Mouse (Mus musculus) hindbrain, embryonic 10.5 days (tissue): ENCODE results near the gene Gm1979. TPM values are rescaled to one million over a fixed set of nuclear protein-coding genes. Genes with fewer than 3 reads are reported as not detected.
A peak's percentile ranks its signal among the peaks of the same experiment; 100 is the strongest.
"Not testable (repeated sequence)": the region's sequence is repeated elsewhere in the genome, so short reads cannot be mapped to it uniquely, and the experiment has no call there.

Experiments used
- DNase-seq: peaks from one replicate; pipeline ENCODE4 v3.0.0-alpha.2; 2017; ENCODE audit warnings: low spot score
- H3K27ac ChIP-seq: fragments of 300-500 bp; sonication (generic); 2 replicates; pipeline ENCODE4 v1.5.1; 2016; ENCODE audit warnings: mild to moderate bottlenecking, moderate library complexity
- H3K27me3 ChIP-seq: fragments of 300-500 bp; sonication (generic); 2 replicates; pipeline ENCODE4 v1.6.1; 2016; ENCODE audit warnings: mild to moderate bottlenecking; ENCODE audit not compliant: poor library complexity, insufficient read depth, severe bottlenecking
- H3K36me3 ChIP-seq: fragments of 300-500 bp; sonication (generic); 2 replicates; pipeline ENCODE4 v1.6.1; 2016; ENCODE audit warnings: mild to moderate bottlenecking, moderate library complexity
- H3K4me1 ChIP-seq: fragments of 300-500 bp; sonication (generic); replicated peaks from 2 replicates; pipeline ENCODE4 v1.6.1; 2016; ENCODE audit warnings: mild to moderate bottlenecking
- H3K4me3 ChIP-seq: fragments of 300-500 bp; sonication (generic); 2 replicates; pipeline ENCODE4 v1.5.1; 2016; ENCODE audit warnings: mild to moderate bottlenecking, moderate library complexity
- H3K9me3 ChIP-seq: fragments of 300-500 bp; sonication (generic); 2 replicates; pipeline ENCODE4 v1.6.1; 2016; ENCODE audit warnings: mild to moderate bottlenecking, moderate library complexity
- WGBS: fragments of 180-500 bp; shearing (Covaris S2); methylation state at CpG from one replicate; pipeline ENCODE4 v1.1.7; 2016; 5-methylcytosine and 5-hydroxymethylcytosine counted together
- polyA plus RNA-seq: library from polyadenylated mRNA; unstranded; fragments of >200 nt; fragmentation: Nextera tagmentation; extraction: Ambion mirVana; gene quantifications from 2 replicates; pipeline ENCODE4 v1.2.1, GENCODE M21; 2016

Gene Gm1979
- polyA plus RNA-seq: not detected in 2 replicates

- not testable (repeated sequence) for H3K4me1 ChIP-seq, H3K27ac ChIP-seq, DNase-seq, H3K36me3 ChIP-seq, H3K4me3 ChIP-seq, H3K9me3 ChIP-seq
- 95% methylated on average over 1 of the region's 2 CpGs for WGBS
- peaks cover 11% of the 10 kb centered on the region for H3K27me3 ChIP-seq
These were observed at the start of gene Gm1979 for GRCm38 (mm10) chr5:26004698-26005097. Gene Gm1979 (minus strand): TSS chr5:26004798.

DNA sequence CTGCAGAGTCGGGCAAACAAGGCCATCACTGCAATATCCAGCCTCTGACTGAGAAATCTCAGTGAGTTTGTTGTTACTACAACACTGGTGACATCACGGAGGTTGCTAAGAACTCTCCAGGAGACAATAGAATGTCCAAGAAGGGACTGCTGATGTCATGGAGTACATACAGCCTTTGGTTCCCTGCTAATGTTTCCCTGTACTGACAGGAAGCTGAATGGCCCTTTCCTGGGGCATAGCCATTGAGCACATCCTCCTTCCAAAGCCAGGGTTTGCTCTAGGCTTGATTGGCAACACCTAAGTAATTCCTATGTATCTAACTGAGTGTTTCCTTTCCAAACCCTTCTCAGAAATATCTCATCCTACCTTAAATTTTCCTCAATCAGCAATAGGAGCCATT is 34.9 kb upstream of the Gm1979 start, which contains the start of gene Speer4a:
Speer4a (minus strand) TSS at position 101 of the 400 bp plus-strand sequence.
- H3K27ac ChIP-seq, H3K4me1 ChIP-seq, H3K27me3 ChIP-seq, H3K36me3 ChIP-seq, DNase-seq, H3K4me3 ChIP-seq, H3K9me3 ChIP-seq: not testable (repeated sequence)
- 81% methylated on average over 2 of the region's 2 CpGs for WGBS

DNA sequence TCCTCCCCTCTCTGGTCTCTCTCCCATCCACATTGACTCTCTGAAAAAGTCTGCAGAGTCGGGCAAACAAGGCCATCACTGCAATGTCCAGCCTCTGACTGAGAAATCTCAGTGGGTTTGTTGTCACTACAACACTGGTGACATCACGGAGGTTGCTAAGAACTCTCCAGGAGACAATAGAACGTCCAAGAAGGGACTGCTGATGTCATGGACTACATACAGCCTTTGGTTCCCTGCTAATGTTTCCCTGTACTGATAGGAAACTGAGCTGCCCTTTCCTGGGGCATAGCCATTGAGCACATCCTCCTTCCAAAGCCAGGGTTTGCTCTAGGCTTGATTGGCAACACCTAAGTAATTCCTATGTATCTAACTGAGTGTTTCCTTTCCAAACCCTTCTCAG is 18.2 kb upstream of the Gm1979 start, which contains the start of gene Gm5862:
Gm5862 (minus strand) TSS at position 101 of the 400 bp plus-strand sequence.
- not testable (repeated sequence) for H3K36me3 ChIP-seq, H3K4me1 ChIP-seq, H3K27me3 ChIP-seq, H3K9me3 ChIP-seq, DNase-seq, H3K27ac ChIP-seq, H3K4me3 ChIP-seq
- no CpG with 5 or more reads among the region's 3 CpGs for WGBS

DNA sequence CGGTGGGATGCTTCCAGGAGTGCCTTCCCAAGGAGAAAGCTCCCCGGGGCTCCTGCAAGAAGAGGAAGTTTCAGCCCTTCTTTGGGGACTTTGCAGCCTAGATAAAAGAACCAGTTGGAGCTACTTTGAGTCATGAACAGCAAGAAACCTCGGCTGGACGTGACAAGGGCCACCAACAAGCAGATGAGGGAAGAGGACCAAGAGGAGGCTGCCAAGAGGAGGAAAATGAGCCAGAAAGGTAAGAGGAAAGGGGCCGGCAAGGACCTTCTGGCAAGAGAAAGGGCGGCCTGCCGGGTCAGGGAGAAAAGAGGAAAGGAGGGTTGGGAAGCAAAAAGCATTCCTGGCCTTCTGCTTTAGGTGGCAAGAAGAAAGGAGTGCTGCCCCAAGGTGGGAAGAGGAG is 3.1 kb upstream of the Gm1979 start:
- WGBS: 61% methylated on average over 7 of the region's 7 CpGs
- not testable (repeated sequence) for DNase-seq, H3K36me3 ChIP-seq, H3K4me1 ChIP-seq, H3K9me3 ChIP-seq, H3K27ac ChIP-seq
- Histone ChIP-seq H3K4me3 (peak overlapping the region; percentile 44; the same call in 1 of the 2 replicates), H3K27me3 (peaks cover 11% of the 10 kb centered on the region)

DNA sequence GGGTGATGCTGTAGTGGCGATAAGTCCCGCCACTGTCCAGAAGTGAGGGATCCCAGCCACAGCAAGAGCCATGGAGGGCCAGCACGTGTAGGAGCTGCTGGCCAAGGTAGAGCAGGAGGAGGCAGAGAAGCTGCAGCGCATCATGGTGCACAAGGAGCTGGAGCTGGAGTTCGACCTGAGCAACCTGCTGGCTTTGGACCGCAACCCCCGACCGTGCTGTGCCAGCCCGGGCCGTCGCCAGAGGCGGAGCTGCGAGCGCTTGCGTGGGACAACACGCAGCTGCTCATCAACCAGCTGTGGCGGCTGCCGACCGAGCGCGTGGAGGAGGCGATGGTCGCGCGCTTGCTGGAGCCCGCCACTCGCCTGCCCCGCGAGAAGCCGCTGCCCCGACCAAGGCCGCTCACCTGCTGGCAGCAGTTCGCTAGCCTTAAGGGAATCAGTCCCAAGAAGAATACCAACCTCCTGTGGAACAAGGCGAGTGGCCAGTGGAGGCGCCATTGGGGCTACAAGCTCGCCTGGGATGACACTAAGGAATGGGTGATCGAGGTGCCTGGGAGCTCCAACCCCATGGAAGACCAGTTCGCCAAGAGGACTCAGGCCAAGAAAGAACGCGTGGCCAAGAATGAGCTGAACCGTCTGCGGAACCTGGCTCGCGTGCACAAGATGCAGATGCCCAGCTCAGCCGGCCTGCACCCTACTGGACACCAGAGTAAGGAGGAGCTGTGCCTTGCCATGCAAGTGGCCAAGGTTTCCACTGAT is 2.5 kb upstream of the Gm1979 start:
- H3K9me3 ChIP-seq, H3K27ac ChIP-seq, H3K4me1 ChIP-seq, H3K36me3 ChIP-seq: not testable (repeated sequence)
- WGBS: 20% methylated on average over 45 of the region's 45 CpGs
- DNase-seq: peak; percentile 67
- Histone ChIP-seq H3K27me3 (peaks cover 11% of the 10 kb centered on the region), H3K4me3 (peak overlapping the region; percentile 44)

GRCm38 (mm10) chr5:25988550-25988949 is 16.0 kb downstream of the Gm1979 start, which contains the start of gene Gm21698:
Gene Gm21698 (minus strand): TSS chr5:25988650.
- H3K36me3 ChIP-seq, H3K27me3 ChIP-seq, H3K9me3 ChIP-seq, H3K4me1 ChIP-seq, H3K27ac ChIP-seq, H3K4me3 ChIP-seq, DNase-seq: not testable (repeated sequence)
- WGBS: no CpG with 5 or more reads among the region's 3 CpGs

- not testable (repeated sequence) for H3K4me1 ChIP-seq, H3K4me3 ChIP-seq, DNase-seq, H3K36me3 ChIP-seq, H3K27me3 ChIP-seq, H3K9me3 ChIP-seq, H3K27ac ChIP-seq
- WGBS: no CpG with 5 or more reads among the region's 2 CpGs
These were observed 32.0 kb downstream of the Gm1979 start, which contains the start of gene Gm21680 for GRCm38 (mm10) chr5:25972563-25972962. Gene Gm21680 (minus strand): TSS chr5:25972663.

DNA sequence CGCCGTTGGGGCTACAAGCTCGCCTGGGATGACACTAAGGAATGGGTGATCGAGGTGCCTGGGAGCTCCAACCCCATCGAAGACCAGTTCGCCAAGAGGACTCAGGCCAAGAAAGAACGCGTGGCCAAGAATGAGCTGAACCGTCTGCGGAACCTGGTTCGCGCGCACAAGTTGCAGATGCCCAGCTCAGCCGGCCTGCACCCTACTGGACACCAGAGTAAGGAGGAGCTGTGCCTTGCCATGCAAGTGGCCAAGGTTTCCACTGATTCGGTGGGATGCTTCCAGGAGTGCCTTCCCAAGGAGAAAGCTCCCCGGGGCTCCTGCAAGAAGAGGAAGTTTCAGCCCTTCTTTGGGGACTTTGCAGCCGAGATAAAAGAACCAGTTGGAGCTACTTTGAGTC is 47.5 kb downstream of the Gm1979 start:
- H3K27ac ChIP-seq, H3K27me3 ChIP-seq, H3K4me1 ChIP-seq, H3K9me3 ChIP-seq, H3K36me3 ChIP-seq, DNase-seq: not testable (repeated sequence)
- H3K4me3 ChIP-seq: peak overlapping the region; percentile 36
- WGBS: 66% methylated on average over 17 of the region's 17 CpGs

DNA sequence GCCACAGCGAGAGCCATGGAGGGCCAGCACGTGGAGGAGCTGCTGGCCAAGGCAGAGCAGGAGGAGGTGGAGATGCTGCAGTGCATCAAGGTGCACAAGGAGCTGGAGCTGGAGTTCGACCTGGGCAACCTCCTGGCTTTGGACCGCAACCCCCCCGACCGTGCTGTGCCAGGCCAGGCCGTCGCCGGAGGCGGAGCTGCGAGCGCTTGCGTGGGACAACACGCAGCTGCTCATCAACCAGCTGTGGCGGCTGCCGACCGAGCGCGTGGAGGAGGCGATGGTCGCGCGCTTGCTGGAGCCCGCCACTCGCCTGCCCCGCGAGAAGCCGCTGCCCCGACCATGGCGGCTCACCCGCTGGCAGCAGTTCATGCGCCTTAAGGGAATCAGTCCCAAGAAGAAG is 48.0 kb downstream of the Gm1979 start:
- not testable (repeated sequence) for H3K9me3 ChIP-seq, H3K27ac ChIP-seq, H3K36me3 ChIP-seq, H3K27me3 ChIP-seq, H3K4me1 ChIP-seq
- peak overlapping the region; percentile 36 for H3K4me3 ChIP-seq
- WGBS: 27% methylated on average over 32 of the region's 32 CpGs
- DNase-seq: peak; percentile 21

DNA sequence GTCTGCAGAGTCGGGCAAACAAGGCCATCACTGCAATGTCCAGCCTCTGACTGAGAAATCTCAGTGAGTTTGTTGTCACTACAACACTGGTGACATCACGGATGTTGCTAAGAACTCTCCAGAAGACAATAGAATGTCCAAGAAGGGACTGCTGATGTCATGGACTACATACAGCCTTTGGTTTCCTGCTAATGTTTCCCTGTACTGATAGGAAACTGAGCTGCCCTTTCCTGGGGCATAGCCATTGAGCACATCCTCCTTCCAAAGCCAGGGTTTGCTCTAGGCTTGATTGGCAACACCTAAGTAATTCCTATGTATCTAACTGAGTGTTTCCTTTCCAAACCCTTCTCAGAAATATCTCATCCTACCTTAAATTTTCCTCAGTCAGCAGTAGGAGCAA is 50.3 kb downstream of the Gm1979 start, which contains the start of gene Gm21671:
Gm21671 (minus strand) TSS at position 101 of the 400 bp plus-strand sequence.
- H3K9me3 ChIP-seq, H3K36me3 ChIP-seq, H3K27me3 ChIP-seq, DNase-seq, H3K27ac ChIP-seq, H3K4me1 ChIP-seq, H3K4me3 ChIP-seq: not testable (repeated sequence)
- WGBS: 77% methylated on average over 2 of the region's 2 CpGs

Other genes with a start within 250 kb of the Gm1979 start
- 7.5 and 7.9 TPM in 2 replicates for gene Actr3b, start 244.8 kb downstream of the Gm1979 start, polyA plus RNA-seq
- 0.10 TPM in 1 of 2 replicates, not detected in the other for gene Gm21663, start 62.4 kb downstream of the Gm1979 start, polyA plus RNA-seq
- not detected in 2 replicates for gene Gm21671, start 50.4 kb downstream of the Gm1979 start, polyA plus RNA-seq
- gene Gm21680, start 32.1 kb downstream of the Gm1979 start, polyA plus RNA-seq: not detected in 2 replicates
- 0.07 and 0.08 TPM in 2 replicates for gene Gm21698, start 16.1 kb downstream of the Gm1979 start, polyA plus RNA-seq
- not detected in 2 replicates for gene Gm5862, start 18.1 kb upstream of the Gm1979 start, polyA plus RNA-seq
- gene Speer4a, start 34.8 kb upstream of the Gm1979 start, polyA plus RNA-seq: 0.16 TPM in 1 of 2 replicates, not detected in the other
- not detected in 2 replicates for gene Gm7347, start 53.8 kb upstream of the Gm1979 start, polyA plus RNA-seq
- gene Gm10471, start 84.5 kb upstream of the Gm1979 start, polyA plus RNA-seq: not detected in 2 replicates
- 0.07 and 0.09 TPM in 2 replicates for gene 5031410I06Rik, start 100.6 kb upstream of the Gm1979 start, polyA plus RNA-seq
- gene Gm10220, start 116.6 kb upstream of the Gm1979 start, polyA plus RNA-seq: not detected in 2 replicates